Mouse (Mus musculus) embryonic fibroblast, embryonic 13.5 days (primary cell): ENCODE measurements around the gene Ntsr1.

Experiments
- CTCF ChIP-seq: IDR thresholded peaks from 2 replicates; pipeline ENCODE4 v1.5.1; 2011; ENCODE audit warnings: mild to moderate bottlenecking, control low read depth, low read length, moderate library complexity, borderline replicate concordance; ENCODE audit not compliant: insufficient read depth
- POLR2A ChIP-seq: IDR thresholded peaks from 2 replicates; pipeline ENCODE4 v1.6.1; 2011; ENCODE audit warnings: low read depth, mild to moderate bottlenecking, control low read depth, low read length, moderate library complexity

GRCm38 (mm10) chr2:180556470-180556869, 56.7 kb downstream of the Ntsr1 start:
- TF ChIP-seq POLR2A: no peak
- TF ChIP-seq CTCF: no peak
